Mouse (Mus musculus) gastrocnemius, postnatal 10 days (tissue): ENCODE data around the gene Dock6. TPM values are rescaled to one million over a fixed set of nuclear protein-coding genes. Genes with fewer than 3 reads are reported as not detected.
A peak's percentile ranks its signal among the peaks of the same experiment; 100 is the strongest.
"Not testable (repeated sequence)": the region's sequence is repeated elsewhere in the genome, so short reads cannot be mapped to it uniquely, and the experiment has no call there.

Experiments
- DNase-seq: peaks from one replicate; pipeline ENCODE4 v3.0.0; 2021; ENCODE audit warnings: mixed read lengths
- long read RNA-seq, 2 experiments: library from polyadenylated mRNA; stranded (forward); transcript quantifications; one replicate each; pipeline ENCODE4 v2.0.0; 2021
- total RNA-seq, 2 experiments: library from RNA; stranded (reverse); gene quantifications; 2 replicates each; pipeline ENCODE4 v1.2.3; 2021

Dock6 gene
- total RNA-seq: 10 to 100 TPM; 26.9 to 32.9 TPM
- long read RNA-seq, experiment 1, partial matches to known transcripts: 1 of 2 reads
- long read RNA-seq, experiment 1, other reads (novel, unspliced or antisense): 1 of 2 reads
- long read RNA-seq, experiment 2, partial matches to known transcripts: 1 of 3 reads
- long read RNA-seq, experiment 2, other reads (novel, unspliced or antisense): 2 of 3 reads

DNA sequence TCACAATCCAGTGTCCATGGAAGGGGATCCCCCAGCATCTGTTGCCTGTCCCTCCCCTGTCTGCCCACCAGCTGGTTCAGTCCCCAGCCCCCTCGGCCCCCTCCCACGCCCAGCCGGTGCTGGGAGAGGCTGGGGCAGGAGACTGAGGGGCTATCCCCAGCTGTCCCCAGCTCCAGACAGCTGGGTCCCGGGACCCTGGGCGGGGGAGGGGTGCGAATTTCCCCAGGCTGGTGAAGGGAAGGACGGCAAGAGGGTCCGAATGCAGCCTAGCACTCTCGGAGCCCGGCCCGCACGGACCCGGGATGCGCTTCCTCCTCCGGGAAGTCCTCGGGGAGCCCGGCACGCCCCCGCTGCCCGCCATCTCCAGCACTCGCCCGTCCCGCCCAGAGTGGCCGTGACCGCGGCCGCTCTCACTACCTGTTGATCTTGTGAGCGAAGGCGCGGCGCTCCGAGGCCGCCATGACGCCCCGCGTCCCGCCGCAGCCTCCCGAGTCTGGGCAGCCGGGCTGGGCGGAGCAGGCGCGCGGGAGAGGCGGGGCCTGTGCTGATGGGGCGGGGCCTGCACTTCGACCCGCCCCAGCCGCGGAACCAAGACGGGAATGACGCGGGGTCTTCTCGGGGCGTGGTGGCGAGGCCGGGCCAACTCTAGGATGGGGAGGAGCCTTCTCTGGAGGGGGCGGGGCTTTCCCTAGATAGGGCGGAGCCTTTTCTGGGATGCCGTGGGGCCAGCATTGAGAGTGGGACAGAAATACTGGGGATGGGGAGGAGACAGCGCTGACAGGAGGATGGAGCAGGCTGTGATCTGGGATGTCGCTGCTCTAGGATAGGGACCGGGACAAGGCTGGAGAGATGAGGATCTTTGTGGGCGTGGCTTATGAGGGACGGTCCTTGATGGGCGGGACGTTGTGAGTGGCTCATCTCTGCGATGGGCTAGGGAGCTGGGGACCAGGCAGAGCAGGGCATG lies at the start of gene Dock6:
Gene Dock6 (minus strand): TSS at position 508 of the 964 bp plus-strand sequence.
- DNase-seq: peak; percentile 87

DNA sequence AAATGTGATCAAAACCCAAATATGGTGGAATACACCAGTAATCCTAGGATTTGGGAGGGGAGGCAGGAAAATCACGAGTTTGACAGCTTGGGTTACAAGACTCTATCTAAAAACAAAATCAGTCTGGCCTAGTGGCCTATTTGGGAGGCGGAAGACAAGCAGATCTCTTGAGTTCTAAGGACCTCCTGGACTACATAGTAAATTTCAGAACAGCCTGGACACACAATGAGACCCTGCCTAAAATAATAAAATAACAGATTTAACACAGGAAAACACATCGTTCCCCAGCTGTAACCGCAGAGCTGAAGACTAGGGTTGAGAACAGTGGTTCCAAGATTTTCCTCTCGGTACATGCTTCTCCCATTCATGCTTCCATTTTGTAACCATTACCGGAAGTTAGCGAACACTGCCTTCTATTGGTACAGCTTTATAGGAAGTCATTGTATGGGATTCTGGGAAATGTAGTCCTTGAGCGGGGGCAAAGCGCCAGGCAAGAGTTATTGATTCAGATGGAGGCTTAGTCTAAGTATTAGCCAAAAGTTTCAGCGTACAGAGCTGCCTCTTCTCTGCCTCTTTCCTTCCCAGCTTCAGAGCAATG lies 48.9 kb upstream of the Dock6 start:
- DNase-seq: peak; percentile 56

DNA sequence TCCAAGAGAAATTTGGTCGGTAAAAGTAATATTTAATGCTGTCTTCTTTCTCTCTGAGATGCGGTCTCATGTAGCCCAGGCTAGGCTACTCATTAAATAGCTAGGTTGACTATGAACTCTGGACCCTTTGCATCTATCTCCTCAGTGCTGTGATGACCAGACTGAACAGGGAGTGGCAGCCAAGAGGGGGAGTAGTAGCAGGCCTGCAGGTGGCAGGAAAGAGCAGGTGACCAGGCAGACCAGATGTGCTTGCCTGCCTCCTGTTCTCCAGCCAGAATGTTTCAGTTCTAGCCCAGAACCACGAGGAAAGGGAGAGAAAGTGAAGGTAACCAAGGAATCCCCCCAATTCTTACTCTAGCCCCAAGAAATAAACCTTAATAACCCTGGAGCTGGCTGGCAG lies 36.8 kb upstream of the Dock6 start:
- no peak for DNase-seq

DNA sequence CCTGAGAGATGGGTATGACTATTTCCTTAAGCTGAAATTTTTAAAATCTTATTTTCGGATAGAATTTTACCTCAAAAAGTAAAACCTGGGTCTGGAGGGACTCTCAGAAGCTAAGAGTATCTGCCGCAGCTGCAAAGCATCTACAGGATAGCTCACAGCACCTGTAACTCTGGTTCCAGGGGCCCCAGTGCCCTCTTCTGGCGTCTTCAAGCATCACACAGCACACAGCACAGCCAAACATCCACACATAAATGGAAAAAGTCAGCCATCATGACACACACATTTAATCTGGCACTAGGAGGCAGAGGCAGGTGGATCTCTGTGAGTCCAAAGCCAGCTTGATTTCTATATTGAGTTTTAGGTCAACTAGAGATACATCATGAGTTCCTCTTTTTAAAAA lies 24.2 kb upstream of the Dock6 start:
- DNase-seq: no peak

DNA sequence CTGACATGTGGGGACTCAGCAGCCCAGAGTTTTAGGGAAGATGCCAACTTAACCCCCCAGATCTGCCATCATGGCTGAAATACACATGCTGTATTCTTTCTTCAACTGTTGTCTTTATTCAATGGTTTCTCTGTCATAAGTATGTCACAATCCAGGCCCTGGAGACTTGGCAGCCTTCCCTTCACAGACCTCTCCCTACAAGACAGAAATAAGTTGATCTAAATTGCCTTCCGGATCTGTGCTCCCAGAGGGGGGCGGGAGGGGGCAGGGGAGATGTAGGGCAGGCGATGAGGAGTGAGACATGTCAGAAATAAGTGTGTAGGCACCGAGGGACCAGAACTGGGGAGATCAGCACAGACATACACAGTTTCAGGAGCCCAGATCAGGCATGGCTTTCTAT lies 19.8 kb upstream of the Dock6 start:
- no peak for DNase-seq

DNA sequence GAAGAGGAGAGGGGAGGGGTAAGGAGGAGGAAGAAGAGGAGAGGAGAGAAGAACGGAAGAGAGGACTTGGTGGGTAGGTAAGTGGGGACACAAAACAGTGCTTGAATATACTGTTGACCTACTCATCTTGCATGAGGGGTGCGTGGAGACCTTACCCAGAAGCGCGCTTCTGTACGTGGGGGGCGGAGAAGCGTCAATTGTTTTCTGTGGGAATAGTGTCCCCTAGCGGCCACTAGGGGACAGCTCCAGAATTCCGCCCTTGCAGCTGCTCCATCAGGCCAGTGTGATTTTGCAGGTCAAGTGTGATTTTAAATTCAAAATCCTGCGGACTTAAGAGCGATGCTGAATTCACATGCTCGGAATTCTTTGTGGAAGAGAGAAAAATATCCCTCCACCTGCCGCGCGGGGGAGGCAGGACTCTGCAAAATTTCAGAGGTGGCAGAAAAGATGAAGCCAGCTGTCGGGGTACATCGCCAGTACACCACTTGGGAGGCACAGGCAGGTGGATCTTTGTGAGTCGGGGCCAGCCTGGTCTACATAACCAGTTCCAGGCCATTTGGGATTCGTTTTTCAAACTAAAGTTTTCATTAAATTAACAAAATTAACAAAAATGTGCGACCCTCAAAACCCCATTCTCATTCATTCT lies 18.6 kb upstream of the Dock6 start:
- peak; percentile 59 for DNase-seq

DNA sequence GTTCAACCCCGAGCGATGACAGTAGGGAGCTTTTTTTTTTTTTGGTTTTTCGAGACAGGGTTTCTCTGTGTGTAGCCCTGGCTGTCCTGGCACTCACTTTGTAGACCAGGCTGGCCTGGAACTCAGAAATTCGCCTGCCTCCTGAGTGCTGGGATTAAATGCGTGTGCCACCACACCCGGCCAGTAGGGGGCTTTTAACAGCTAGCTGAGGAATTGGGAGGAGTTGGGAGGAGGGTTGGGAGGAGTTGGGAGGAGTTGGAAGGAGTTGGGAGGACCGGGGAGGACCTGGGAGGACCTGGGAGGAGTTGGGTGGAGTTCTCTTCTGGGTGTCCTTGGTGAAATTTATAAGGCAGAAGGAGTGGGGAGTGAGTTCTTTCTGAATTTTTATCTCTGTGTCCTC lies 16.9 kb upstream of the Dock6 start:
- DNase-seq: peak; percentile 71

DNA sequence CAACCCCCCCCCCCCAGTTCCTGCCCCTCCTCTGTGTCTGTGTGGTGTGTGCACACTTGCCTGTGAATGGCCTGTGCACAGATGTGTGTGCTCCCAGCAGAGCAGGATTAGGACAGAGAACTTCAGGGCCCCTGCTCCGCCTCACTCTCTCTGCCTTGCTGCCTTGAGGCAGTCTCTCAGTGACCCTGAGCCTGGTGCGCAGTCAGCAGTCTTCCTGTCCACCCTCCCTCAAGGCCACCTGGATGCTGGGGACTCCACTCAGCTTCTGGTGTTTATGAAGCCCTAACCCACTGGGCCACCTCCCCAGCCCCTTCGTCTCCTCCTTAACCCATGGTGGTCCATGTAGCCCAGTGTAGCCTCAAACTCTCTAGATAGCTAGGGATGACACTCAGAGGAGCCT lies 15.3 kb upstream of the Dock6 start:
- no peak for DNase-seq

DNA sequence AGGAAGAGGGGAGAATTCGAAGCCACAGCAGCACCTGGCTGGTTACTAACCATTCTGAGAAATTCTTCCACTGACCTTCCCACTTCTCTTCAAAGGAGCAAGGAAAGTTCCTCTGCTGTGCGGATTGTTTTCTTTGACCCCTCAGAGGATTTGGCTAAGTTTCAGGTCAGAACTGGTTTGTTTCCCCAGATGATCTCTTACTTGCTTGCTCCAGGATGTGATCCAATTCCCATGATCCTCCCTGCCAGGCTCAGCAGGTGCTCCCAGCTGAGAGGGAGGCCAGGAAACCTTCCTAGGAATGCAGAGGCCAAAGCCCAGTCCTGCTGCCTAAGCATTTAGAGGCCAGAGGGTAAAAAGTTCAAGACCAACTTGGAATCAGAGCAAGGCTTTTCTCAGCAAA lies 14.2 kb upstream of the Dock6 start:
- DNase-seq: no peak

DNA sequence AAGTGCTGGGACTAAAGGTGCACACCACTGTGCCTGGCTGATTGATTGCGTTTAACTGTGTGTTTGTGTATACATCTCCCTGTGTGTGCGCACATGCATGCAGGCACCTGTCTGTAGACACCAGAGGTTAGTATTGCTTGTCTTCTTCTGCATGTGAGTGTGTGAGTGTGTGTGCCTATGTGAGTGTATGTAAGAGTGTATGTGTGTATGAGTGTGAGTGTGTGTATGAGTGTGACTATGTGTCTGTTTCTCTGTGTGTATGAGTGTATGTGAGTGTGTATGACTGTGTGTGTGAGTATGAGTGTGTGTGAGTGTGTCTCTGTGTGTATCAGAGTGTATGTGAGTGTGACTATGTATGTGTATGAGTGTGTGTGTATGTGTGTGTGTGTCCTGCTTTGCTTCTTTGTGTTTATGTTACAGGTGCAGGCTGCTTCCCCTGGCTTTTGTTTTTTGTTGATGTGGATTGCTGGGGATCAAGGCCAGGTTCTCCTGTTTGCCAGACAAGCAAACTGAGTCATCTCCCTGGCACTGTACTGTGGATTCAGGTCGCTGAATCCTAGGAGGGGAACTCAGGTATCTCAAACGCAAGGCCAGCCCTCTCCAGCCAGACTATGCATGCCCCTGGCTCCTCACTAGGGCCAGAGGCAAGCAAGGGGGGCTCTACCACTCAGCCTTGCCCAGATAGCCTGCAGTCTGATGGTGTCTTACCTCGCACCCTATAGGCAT lies 13.4 kb upstream of the Dock6 start:
- DNase-seq: no peak

DNA sequence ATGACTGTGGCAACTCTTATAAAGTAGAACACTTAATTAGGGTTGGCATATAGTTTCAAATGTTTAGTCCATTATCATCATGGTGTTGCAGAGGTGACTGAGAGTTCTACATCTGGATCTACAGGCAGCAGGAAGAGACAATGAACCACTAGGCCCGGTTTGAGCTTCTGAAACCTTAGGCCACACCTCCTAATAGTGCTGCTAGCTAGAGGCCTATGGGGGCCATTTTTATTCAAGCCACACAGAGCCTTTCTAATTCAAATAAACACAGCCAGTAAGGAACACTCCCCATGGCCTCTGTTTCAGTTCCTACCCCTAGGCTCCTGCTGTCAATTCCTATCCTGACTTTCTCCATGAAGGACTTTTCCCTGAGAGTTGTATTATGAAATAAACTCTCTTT lies 9.7 kb upstream of the Dock6 start:
- no peak for DNase-seq

DNA sequence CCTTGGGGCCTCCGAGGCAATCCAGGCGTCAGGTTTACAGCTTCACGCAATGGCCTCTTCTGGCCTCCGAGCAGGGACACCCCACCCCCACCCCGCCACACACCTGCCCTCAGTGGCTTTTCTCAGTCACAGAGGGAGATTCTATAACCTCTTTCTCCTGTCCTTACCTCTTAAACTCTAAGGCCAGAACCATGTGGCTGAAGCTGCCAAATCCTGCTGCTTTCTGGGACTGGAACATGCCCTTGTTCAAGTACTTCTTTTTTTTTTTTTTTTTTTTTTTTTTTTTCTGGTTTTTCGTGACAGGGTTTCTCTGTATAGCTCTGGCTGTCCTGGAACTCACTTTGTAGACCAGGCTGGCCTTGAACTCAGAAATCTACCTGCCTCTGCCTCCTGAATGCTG lies 7.9 kb upstream of the Dock6 start:
- not testable (repeated sequence) for DNase-seq

DNA sequence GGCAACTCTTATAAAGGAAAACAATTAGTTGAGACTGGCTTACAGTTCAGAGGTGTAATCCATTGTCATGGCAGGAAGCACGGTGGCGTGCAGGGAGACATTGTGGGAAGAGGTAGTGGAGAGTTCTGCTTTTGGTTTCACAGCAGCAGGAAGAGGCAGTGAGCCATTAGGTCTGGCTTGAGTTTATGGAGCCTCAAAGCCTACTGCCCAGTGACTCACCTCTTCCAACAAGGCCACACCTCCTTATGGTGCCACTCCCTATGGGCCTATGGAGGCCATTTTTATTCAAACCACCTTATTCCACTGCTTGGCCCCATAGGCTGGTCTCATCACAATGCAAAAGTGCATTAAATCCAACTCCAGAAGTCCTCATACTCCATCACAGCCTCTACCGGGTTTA lies 7.2 kb upstream of the Dock6 start:
- no peak for DNase-seq

DNA sequence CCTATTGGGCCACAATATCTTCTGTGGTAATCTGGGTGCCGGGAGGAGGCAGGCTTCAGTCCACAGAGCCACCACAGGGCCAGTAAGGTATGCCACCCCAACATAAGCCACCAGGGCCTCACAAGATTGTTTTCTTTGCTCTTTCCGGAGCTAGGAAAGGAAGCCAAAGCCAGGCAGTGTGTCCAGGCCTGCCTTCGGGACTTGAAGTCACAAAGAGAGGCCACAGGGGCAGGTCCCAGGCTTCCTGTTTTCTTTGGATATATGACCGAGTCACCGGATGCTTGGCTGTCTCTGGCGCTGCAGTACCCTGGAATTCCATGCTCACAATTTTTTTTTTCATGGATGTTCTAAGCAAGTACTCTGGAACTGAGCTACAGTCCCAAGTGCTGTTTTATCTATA lies 5.6 kb upstream of the Dock6 start:
- DNase-seq: no peak

DNA sequence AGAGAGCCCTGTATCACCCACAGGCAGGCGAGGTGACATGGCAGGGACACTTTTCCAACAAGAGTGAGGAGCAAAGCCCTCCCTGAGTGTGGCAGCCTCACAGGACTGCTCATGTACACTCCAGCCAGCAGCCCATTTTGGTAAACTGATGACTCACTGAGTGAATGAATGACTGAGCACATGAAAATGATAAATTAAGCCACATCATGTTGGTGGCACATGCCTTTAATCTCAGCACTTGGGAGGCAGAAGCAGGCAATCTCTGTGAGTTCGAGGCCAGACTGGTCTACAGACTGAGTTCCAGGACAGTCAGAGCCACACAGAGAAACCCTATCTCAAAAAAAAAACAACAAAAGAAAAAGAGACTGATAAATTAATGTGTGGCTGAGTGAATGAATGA lies 5.1 kb upstream of the Dock6 start:
- no peak for DNase-seq

DNA sequence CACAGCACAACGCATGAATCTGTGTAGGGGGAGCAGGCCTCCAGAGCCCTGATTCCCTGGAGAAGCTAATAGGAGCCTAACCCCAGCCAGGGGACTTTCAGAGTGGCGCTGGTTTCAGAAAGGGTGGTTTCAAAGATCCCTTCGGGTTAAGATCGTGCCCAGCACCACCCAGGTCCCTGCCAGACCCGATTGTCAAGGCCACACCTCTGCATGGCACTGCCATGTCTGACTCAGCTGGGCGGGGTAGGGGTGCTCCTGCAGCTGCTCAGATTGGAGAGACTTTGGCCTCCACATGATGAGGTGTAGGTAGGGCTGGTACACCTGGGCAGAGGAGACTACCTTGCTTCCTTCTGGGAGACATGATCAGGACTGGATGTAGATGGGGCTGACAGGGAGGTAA lies 2.5 kb upstream of the Dock6 start:
- DNase-seq: no peak

DNA sequence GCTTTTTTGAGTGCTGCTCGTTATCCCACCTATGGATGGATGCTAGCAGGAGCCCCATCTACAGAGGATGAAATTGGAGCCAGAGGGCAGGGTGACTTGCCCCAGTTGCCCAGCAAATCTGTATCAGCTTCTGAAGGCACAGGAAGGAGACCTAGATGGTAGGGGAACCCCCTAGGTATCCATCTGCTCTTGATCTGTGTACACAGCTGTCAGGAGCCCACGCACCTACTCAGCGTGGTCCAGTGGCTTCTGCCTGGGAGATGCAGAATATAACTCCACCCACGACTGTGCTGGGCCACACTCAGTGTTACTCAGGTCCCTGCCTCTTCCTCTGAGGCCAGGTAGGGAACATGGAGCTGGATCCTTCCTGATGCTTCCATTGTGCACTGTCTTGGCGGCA lies 1.5 kb upstream of the Dock6 start:
- no peak for DNase-seq

DNA sequence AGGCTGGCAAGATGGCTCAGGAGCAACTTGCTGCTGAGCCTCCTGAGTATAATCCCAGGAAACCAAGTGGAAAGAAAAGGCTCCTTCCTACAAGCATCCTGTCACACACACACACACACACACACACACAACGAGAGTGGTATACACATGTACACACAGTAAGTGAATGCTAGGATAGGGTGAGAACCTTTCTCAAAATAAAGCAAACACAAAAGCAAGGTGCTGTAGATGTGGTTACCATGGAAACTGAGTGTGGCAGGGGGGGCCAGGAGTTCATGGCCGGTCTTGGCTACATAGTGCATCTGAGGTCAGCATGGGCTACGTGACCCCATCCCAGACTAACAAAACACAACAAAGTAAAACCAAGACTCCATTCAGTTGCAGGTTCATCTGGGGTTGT lies 1.4 kb downstream of the Dock6 start:
- DNase-seq: no peak

DNA sequence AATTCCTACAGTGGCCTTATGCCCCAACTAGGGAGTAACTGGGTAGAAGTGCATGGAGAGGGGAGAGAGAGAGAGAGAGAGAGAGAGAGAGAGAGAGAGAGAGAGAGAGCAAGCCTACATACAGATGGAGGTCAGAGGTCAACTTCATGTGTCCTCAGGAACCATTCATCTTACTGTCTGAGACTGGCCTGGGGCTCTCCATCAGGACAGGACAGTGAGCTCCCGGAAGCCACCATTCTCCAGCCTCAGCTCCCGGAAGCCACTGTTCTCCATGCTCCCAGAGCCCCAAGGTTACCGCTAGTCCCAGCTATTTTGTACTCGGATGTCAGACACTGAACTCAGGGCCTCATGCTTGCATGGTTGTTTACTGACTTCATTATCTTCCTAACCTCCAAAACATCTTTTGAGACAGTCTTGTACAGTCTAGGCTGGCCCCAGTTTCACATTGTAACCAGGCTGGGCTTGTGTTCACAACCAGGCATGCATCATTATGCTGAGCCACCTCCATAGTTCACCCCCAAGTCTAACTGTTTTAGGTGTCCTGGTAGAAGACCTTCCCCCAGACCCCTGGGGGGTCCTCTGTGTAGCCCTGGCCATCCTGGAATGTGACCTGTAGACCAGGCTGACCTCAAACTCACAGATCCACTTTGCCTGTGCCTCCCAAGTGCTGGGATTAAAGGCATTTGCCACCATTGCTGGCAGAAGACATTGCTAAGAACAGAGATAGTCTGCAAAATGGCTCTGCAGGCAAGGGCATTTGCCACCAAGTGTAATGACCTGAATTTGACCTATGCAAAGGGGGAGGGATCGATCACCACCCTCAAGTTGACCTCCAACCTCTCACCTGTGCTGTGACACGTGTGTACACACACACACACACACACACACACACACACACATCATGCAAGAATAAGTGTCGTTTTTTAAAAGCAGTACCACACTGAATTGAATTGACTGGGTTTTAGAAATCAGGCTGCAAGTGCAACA lies 2.5 kb downstream of the Dock6 start:
- DNase-seq: no peak

DNA sequence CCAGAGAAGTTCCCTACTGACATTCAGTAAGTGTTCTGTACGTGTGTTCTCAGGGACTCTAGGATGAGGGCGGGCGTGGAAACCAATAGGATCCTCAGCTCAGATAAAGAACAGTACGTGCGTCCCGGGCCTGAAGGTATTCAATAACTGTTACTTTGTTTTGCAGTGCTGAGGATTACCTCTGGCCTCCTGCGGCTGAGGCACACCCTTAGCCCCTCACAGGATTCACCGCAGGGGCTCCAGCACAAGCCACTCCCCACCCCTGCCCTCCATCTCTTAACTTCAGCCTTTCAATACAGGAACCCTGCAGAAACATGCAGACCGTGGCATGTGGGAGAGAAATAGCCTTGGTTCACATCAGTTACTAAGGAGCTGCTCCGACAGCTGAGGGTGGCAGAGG lies 4.5 kb downstream of the Dock6 start:
- no peak for DNase-seq

DNA sequence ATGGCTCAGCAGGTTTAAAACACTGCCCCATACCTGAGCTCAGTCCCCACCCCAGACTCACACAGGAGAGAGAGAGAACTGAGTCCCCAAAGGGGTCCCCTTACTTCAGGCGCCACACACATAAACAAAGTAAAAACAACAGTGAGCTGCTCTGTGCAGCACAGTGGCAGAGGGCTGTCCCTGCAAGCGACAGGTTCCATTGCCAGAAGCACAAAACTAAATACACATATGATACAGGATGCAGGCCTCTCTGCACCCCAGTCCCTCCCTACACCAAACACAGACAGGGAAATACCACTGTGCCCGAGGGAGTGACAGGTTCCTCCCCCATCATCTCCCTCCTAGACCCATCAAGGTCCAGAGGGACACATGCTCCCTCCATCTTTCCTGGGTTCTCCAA lies 5.0 kb downstream of the Dock6 start:
- no peak for DNase-seq
